Mouse (Mus musculus): ENCODE measurements around the gene Spag17. TPM values are rescaled to one million over a fixed set of nuclear protein-coding genes. Genes with fewer than 3 reads are reported as not detected.

The Spag17 gene
- not detected for polyA plus RNA-seq (2014; fragmentation: Illumina TruSeq; extraction: RNeasy Lipid Tissue Mini Kit (QIAGEN cat#74804); ENCODE audit: low read depth, low replicate concordance)

GRCm38 (mm10) chr3:99885187-99885811 lies at the start of gene Spag17:
Gene Spag17 (plus strand): TSS chr3:99885406.

GRCm38 (mm10) chr3:100162315-100163105 lies 277.3 kb downstream of the Spag17 start, which contains the start of the genes Gdap2 and Wdr3:
Gene Gdap2 (plus strand): TSS chr3:100162381.
Gene Wdr3 (minus strand): TSS chr3:100162407.

All from kidney, adult 10 weeks (tissue).